Mouse (Mus musculus): ENCODE measurements around the gene Sdk1. TPM values are rescaled to one million over a fixed set of nuclear protein-coding genes. Genes with fewer than 3 reads are reported as not detected.
A peak's percentile ranks its signal among the peaks of the same experiment; 100 is the strongest.

Gene Sdk1
- polyA plus RNA-seq (2012; rRNA removed): 3.5 and 4.0 TPM in 2 replicates

GRCm38 (mm10) chr5:141240841-141241543 is at the start of gene Sdk1:
Sdk1 (plus strand) TSS chr5:141241490.
- DNase-seq (ENCODE audit: extremely low spot score in 1 of 2, low spot score in 1 of 2): peak; percentile 59 to 94

GRCm38 (mm10) chr5:141197278-141197677 is 44.0 kb upstream of the Sdk1 start:
- DNase-seq (ENCODE audit: extremely low spot score in 1 of 2, low spot score in 1 of 2): no peak

- DNase-seq (ENCODE audit: extremely low spot score in 1 of 2, low spot score in 1 of 2): peak in 1 of 2 experiments; percentile 31
Measured at GRCm38 (mm10) chr5:141202276-141203065, 38.8 kb upstream of the Sdk1 start.

GRCm38 (mm10) chr5:141207061-141207460 is 34.2 kb upstream of the Sdk1 start:
- peak; percentile 26 to 76 for DNase-seq (ENCODE audit: extremely low spot score in 1 of 2, low spot score in 1 of 2)

GRCm38 (mm10) chr5:141225243-141225642 is 16.0 kb upstream of the Sdk1 start:
- no peak for DNase-seq (ENCODE audit: extremely low spot score in 1 of 2, low spot score in 1 of 2)

GRCm38 (mm10) chr5:141234326-141234725 is 7.0 kb upstream of the Sdk1 start:
- no peak for DNase-seq (ENCODE audit: extremely low spot score in 1 of 2, low spot score in 1 of 2)

GRCm38 (mm10) chr5:141239401-141239800 is 1.9 kb upstream of the Sdk1 start:
- DNase-seq (ENCODE audit: extremely low spot score in 1 of 2, low spot score in 1 of 2): no peak

- no peak for DNase-seq (ENCODE audit: extremely low spot score in 1 of 2, low spot score in 1 of 2)
Measured at GRCm38 (mm10) chr5:141240441-141240840, 849 bp upstream of the Sdk1 start.

- DNase-seq (ENCODE audit: extremely low spot score in 1 of 2, low spot score in 1 of 2): no peak
Measured at GRCm38 (mm10) chr5:141241645-141242284, 475 bp downstream of the Sdk1 start.

- no peak for DNase-seq (ENCODE audit: extremely low spot score in 1 of 2, low spot score in 1 of 2)
Measured at GRCm38 (mm10) chr5:141243253-141243965, 2.1 kb downstream of the Sdk1 start.

GRCm38 (mm10) chr5:141264253-141264652 is 23.0 kb downstream of the Sdk1 start:
- DNase-seq (ENCODE audit: extremely low spot score in 1 of 2, low spot score in 1 of 2): no peak

GRCm38 (mm10) chr5:141277112-141277511 is 35.8 kb downstream of the Sdk1 start:
- DNase-seq (ENCODE audit: extremely low spot score in 1 of 2, low spot score in 1 of 2): no peak

- DNase-seq (ENCODE audit: extremely low spot score in 1 of 2, low spot score in 1 of 2): peak in 1 of 2 experiments; percentile 23
Measured at GRCm38 (mm10) chr5:141281751-141282150, 40.5 kb downstream of the Sdk1 start.

GRCm38 (mm10) chr5:141289611-141290010 is 48.3 kb downstream of the Sdk1 start:
- no peak for DNase-seq (ENCODE audit: extremely low spot score in 1 of 2, low spot score in 1 of 2)

GRCm38 (mm10) chr5:141295240-141295639 is 54.0 kb downstream of the Sdk1 start:
- peak; percentile 18 to 36 for DNase-seq (ENCODE audit: extremely low spot score in 1 of 2, low spot score in 1 of 2)

- DNase-seq (ENCODE audit: extremely low spot score in 1 of 2, low spot score in 1 of 2): no peak
Measured at GRCm38 (mm10) chr5:141302287-141302694, 61.0 kb downstream of the Sdk1 start.

- no peak for DNase-seq (ENCODE audit: extremely low spot score in 1 of 2, low spot score in 1 of 2)
Measured at GRCm38 (mm10) chr5:141303746-141304145, 62.5 kb downstream of the Sdk1 start.

- DNase-seq (ENCODE audit: extremely low spot score in 1 of 2, low spot score in 1 of 2): no peak
Measured at GRCm38 (mm10) chr5:141304706-141305105, 63.4 kb downstream of the Sdk1 start.

- peak; percentile 17 to 47 for DNase-seq (ENCODE audit: extremely low spot score in 1 of 2, low spot score in 1 of 2)
Measured at GRCm38 (mm10) chr5:141310641-141311040, 69.4 kb downstream of the Sdk1 start.

GRCm38 (mm10) chr5:141311801-141312200 is 70.5 kb downstream of the Sdk1 start:
- no peak for DNase-seq (ENCODE audit: extremely low spot score in 1 of 2, low spot score in 1 of 2)

GRCm38 (mm10) chr5:141312305-141312704 is 71.0 kb downstream of the Sdk1 start:
- DNase-seq (ENCODE audit: extremely low spot score in 1 of 2, low spot score in 1 of 2): no peak
